Mouse (Mus musculus) right cerebral cortex, postnatal 14 days (tissue): Measurements from ENCODE around the gene Slc40a1.

ENCODE experiments used
- DNase-seq: peaks from one replicate; pipeline ENCODE4 v3.0.0; 2022

The Slc40a1 gene

GRCm38 (mm10) chr1:45882076-45882475 is 44.2 kb downstream of the Slc40a1 start:
- no peak for DNase-seq

GRCm38 (mm10) chr1:45881228-45881832 is 45.0 kb downstream of the Slc40a1 start:
- DNase-seq = no peak

DNA sequence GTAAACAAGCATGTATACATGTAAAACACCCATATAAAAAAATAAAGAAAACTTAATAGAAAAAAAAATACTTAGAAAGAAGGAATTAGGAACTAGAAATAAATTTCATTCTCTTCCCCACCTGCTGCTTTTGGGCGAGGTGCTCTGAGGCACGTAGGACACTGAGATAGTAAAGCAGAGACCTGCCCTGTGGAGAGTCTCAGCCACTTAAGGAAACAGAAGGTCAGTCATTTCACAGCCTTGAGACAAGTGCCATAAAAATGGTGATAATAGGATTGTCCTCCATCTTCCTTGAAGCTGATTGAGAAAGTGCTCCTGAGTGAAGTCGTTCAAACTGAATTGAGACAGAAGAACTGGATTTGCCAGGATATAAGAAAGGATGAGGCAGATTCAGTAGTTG is 48.9 kb downstream of the Slc40a1 start:
- no peak for DNase-seq

GRCm38 (mm10) chr1:45876450-45877198 is 49.7 kb downstream of the Slc40a1 start:
- no peak for DNase-seq

DNA sequence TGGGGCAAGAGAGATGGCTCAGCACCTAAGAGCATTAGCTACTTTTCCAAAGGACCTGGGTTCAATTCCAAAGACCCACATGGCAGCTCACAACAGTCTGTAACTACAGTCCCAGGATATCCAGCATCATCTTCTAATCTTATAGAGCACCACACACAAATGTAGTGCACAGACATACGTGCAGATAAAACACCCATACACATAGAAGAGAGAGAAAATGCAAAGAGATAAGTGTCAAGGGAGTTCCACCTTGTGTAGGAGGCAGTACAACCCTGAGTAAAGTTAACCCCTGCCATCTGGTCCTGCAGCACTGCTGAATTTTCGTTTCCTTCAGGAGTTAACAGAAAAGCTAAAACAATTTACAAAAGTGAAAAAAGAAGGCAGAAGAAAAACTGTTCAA is 50.7 kb downstream of the Slc40a1 start:
- DNase-seq = no peak

GRCm38 (mm10) chr1:45873250-45873649 is 53.1 kb downstream of the Slc40a1 start:
- DNase-seq = no peak

- no peak for DNase-seq
Measured at GRCm38 (mm10) chr1:45868479-45869137, 57.7 kb downstream of the Slc40a1 start.

- DNase-seq = no peak
Measured at GRCm38 (mm10) chr1:45868050-45868449, 58.3 kb downstream of the Slc40a1 start.

GRCm38 (mm10) chr1:45866288-45867018 is 59.9 kb downstream of the Slc40a1 start:
- no peak for DNase-seq

GRCm38 (mm10) chr1:45865727-45866126 is 60.6 kb downstream of the Slc40a1 start:
- no peak for DNase-seq

DNA sequence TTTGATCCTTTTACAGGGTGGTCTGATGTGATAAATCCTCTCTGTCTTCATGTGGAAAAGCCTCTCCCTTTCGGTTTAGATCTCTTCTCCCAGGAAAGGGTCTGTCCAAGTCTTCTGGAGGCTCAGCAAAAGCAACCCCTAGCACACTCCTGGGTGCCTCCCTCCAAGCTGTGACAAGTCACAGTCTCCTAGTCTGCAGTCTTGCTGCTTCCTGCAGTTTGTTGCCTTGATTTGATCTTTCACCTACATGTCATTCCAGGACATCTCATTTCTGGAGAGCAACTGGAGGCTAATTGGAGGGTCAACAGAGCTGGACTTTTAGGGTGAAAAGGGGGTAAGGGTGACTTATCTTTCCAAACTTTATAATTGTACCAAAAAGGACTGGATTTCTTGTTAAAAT is 61.0 kb downstream of the Slc40a1 start:
- no peak for DNase-seq

DNA sequence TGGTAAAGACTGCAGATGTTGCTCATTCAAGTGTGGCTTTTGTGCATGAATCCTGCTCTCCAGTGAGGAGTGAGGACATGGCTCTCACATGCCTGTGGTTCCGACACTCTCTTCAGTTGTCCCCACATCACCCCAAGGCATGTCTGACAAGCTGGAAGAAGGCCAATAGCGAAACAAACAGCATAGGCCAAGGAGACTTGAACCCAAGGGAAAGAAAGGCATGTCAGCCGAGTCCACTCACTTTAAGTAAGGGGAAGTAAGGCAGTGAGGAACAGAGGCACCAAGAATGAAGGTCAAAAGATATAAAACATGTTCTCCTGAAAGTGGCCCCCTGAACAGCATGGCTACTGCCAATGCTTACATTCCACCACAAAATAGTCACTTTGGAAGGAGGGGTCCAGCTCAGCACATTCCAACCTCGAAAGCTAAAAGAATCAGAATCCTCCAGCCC is 61.7 kb downstream of the Slc40a1 start:
- DNase-seq = no peak

DNA sequence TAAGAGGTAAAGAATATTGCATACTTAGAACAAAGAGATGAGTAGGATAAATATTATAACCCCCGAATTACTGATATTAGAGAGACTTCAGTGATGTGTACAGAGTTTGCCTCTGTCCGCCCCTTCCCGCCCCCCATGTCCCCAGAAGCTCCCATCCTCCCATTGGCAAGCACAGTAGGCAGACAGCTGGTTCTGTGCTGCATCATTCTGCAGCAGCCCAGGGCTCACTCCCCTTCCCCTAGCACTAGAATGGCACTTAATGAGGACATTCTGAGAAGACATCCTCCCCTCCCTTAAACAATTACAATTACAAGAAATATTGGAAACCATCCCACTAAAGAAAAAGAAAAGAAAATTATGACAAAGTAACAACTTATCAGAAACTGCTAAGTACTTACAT is 62.7 kb downstream of the Slc40a1 start:
- DNase-seq = no peak

- no peak for DNase-seq
Measured at GRCm38 (mm10) chr1:45861162-45861561, 65.2 kb downstream of the Slc40a1 start.

DNA sequence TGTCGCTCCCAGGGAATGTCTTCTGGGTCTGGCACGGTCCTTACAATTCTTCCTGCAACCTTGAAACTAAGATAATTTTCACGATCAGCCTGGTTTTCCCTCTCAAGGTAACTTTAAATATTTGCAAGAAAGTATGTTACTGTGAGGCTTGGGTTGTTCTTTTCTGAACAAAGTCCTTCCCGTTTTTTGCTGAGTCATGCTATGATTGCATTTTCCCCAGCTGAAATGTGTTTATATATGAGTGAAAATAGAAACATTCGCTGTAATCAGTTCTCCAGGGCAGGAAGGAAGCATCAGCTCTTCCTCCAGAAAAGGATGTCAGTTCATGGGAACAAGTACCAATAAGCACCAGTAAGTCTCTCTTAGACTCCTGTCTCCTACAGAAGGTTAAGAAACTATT is 66.0 kb downstream of the Slc40a1 start:
- no peak for DNase-seq
